Mouse (Mus musculus) intestine, postnatal 0 days (tissue): ENCODE data around the gene P2rx7. TPM values are rescaled to one million over a fixed set of nuclear protein-coding genes. Genes with fewer than 3 reads are reported as not detected.
A peak's percentile ranks its signal among the peaks of the same experiment; 100 is the strongest.

Experiments
- ATAC-seq: fragments of 200-750 bp; cut with Nextera tagmentation; 2 replicates; pipeline ENCODE4 v1.8.0; 2017; ENCODE audit warnings: mild to moderate bottlenecking, moderate TSS enrichment, moderate library complexity
- H3K27ac ChIP-seq: fragments of 300-500 bp; sonication (generic); 2 replicates; pipeline ENCODE4 v1.5.1; 2014; ENCODE audit warnings: mild to moderate bottlenecking, low read depth, low read length, moderate library complexity
- H3K27me3 ChIP-seq: fragments of 300-500 bp; sonication (generic); replicated peaks from 2 replicates; pipeline ENCODE4 v1.6.1; 2014; ENCODE audit warnings: low read length, mixed read lengths; ENCODE audit not compliant: control insufficient read depth, insufficient read depth
- H3K36me3 ChIP-seq: fragments of 300-500 bp; sonication (generic); 2 replicates; pipeline ENCODE4 v1.6.1; 2014; ENCODE audit warnings: mild to moderate bottlenecking, moderate library complexity; ENCODE audit not compliant: control insufficient read depth, insufficient read depth
- H3K4me1 ChIP-seq: fragments of 300-500 bp; sonication (generic); replicated peaks from 2 replicates; pipeline ENCODE4 v1.6.1; 2014; ENCODE audit warnings: antibody characterized with exemption, low read length, mixed read lengths; ENCODE audit not compliant: control insufficient read depth, insufficient read depth
- H3K4me2 ChIP-seq: fragments of 300-500 bp; sonication (generic); replicated peaks from 2 replicates; pipeline ENCODE4 v1.6.1; 2014; ENCODE audit warnings: low read depth, mild to moderate bottlenecking, moderate library complexity
- H3K4me3 ChIP-seq: fragments of 300-500 bp; sonication (generic); 2 replicates; pipeline ENCODE4 v1.5.1; 2014; ENCODE audit warnings: low read depth, low read length
- H3K9ac ChIP-seq: fragments of 300-500 bp; sonication (generic); 2 replicates; pipeline ENCODE4 v1.6.1; 2014; ENCODE audit warnings: mild to moderate bottlenecking, low read depth, low read length
- H3K9me3 ChIP-seq: fragments of 300-500 bp; sonication (generic); 2 replicates; pipeline ENCODE4 v1.6.1; 2016; ENCODE audit warnings: mixed run types; ENCODE audit not compliant: control insufficient read depth
- CTCF ChIP-seq: sonication (generic); IDR thresholded peaks from 2 replicates; pipeline ENCODE4 v1.5.1; 2016; ENCODE audit warnings: low read depth, mild to moderate bottlenecking, control low read depth, antibody characterized with exemption, moderate library complexity
- WGBS: fragments of 180-500 bp; shearing (Covaris S2); extraction: QIAGEN DNeasy Blood & Tissue Kit; methylation state at CpG from one replicate; pipeline ENCODE4 v1.1.7; 2014; 5-methylcytosine and 5-hydroxymethylcytosine counted together
- polyA plus RNA-seq: library from polyadenylated mRNA; unstranded; fragments of >200 nt; fragmentation: Nextera tagmentation; extraction: Ambion mirVana; gene quantifications from 2 replicates; pipeline ENCODE4 v1.2.1, GENCODE M21; 2015

The P2rx7 gene
- polyA plus RNA-seq = 1.6 and 2.7 TPM in 2 replicates

GRCm38 (mm10) chr5:122643701-122644100, at the start of gene P2rx7:
Gene P2rx7, plus strand, starts transcription at chr5:122643911.
- Histone ChIP-seq H3K36me3 (no peaks in the 10 kb centered on the region), H3K27ac (no peak within 1 kb of the TSS), H3K4me1 (no peaks in the 10 kb centered on the region), H3K27me3 (no peaks in the 10 kb centered on the region), H3K9me3 (no peaks in the 10 kb centered on the region), H3K9ac (no peak within 1 kb of the TSS), H3K4me3 (0 out of 2 replicates have a peak within 1 kb of the TSS, but pooled peaks have one; percentile 1), H3K4me2 (peak within 1 kb of the TSS; percentile 40)
- no peak for ATAC-seq
- WGBS = 61% methylated on average over 12 of the region's 12 CpGs
- no peak for TF ChIP-seq CTCF

GRCm38 (mm10) chr5:122595470-122595869, 48.2 kb upstream of the P2rx7 start:
- no peak overlapping the region for H3K4me2 ChIP-seq
- no peak for TF ChIP-seq CTCF
- H3K36me3 ChIP-seq = no peaks in the 10 kb centered on the region
- H3K27me3 ChIP-seq = no peaks in the 10 kb centered on the region
- no peaks in the 10 kb centered on the region for H3K9me3 ChIP-seq
- H3K4me3 ChIP-seq = no peak overlapping the region
- ATAC-seq = no peak
- H3K9ac ChIP-seq = no peak overlapping the region
- H3K27ac ChIP-seq = no peak overlapping the region
- WGBS = 72% methylated on average over 4 of the region's 4 CpGs
- no peaks in the 10 kb centered on the region for H3K4me1 ChIP-seq

- no peak for ATAC-seq
- Histone ChIP-seq H3K27me3 (no peaks in the 10 kb centered on the region), H3K9ac (no peak overlapping the region), H3K9me3 (no peaks in the 10 kb centered on the region), H3K27ac (no peak overlapping the region), H3K36me3 (no peaks in the 10 kb centered on the region), H3K4me2 (no peak overlapping the region), H3K4me3 (no peak overlapping the region), H3K4me1 (no peaks in the 10 kb centered on the region)
- TF ChIP-seq CTCF = peak; percentile 55
- 34% methylated on average over 11 of the region's 11 CpGs for WGBS
Measured at GRCm38 (mm10) chr5:122602233-122602632, 41.5 kb upstream of the P2rx7 start.

- Histone ChIP-seq H3K9me3 (no peaks in the 10 kb centered on the region), H3K4me3 (no peak overlapping the region), H3K4me1 (no peaks in the 10 kb centered on the region), H3K27ac (no peak overlapping the region), H3K27me3 (no peaks in the 10 kb centered on the region), H3K4me2 (no peak overlapping the region), H3K9ac (no peak overlapping the region), H3K36me3 (no peaks in the 10 kb centered on the region)
- 71% methylated on average over 2 of the region's 2 CpGs for WGBS
- TF ChIP-seq CTCF = no peak
- ATAC-seq = no peak
Measured at GRCm38 (mm10) chr5:122604894-122605293, 38.8 kb upstream of the P2rx7 start.

- no peak overlapping the region for H3K4me3 ChIP-seq
- no peak overlapping the region for H3K27ac ChIP-seq
- no peak overlapping the region for H3K9ac ChIP-seq
- H3K4me1 ChIP-seq = no peaks in the 10 kb centered on the region
- H3K9me3 ChIP-seq = no peaks in the 10 kb centered on the region
- no peaks in the 10 kb centered on the region for H3K36me3 ChIP-seq
- H3K4me2 ChIP-seq = no peak overlapping the region
- no peak for ATAC-seq
- no peaks in the 10 kb centered on the region for H3K27me3 ChIP-seq
- no peak for TF ChIP-seq CTCF
- WGBS = 84% methylated on average over 5 of the region's 5 CpGs
Measured at GRCm38 (mm10) chr5:122611651-122612050, 32.1 kb upstream of the P2rx7 start.

- H3K27ac ChIP-seq = peak within 1 kb of the TSS; percentile 46; the same call in 1 of the 2 replicates
- ATAC-seq = peak; percentile 87
- peak within 1 kb of the TSS; percentile 76 for H3K9ac ChIP-seq
- TF ChIP-seq CTCF = no peak
- no peaks in the 10 kb centered on the region for H3K9me3 ChIP-seq
- H3K4me2 ChIP-seq = peak within 1 kb of the TSS; percentile 96
- no peaks in the 10 kb centered on the region for H3K27me3 ChIP-seq
- 4% methylated on average over 66 of the region's 67 CpGs for WGBS
- peak within 1 kb of the TSS; percentile 80 for H3K4me3 ChIP-seq
- H3K4me1 ChIP-seq = no peaks in the 10 kb centered on the region
- no peaks in the 10 kb centered on the region for H3K36me3 ChIP-seq
Measured at GRCm38 (mm10) chr5:122613908-122614732, 29.6 kb upstream of the P2rx7 start, which contains the start of gene Ift81. Gene Ift81, minus strand, starts transcription at chr5:122614518.
